Mouse (Mus musculus) CD4-positive, CD25-positive, alpha-beta regulatory T cell, adult 4 months (primary cell): ENCODE data around the gene Oas1d. TPM values are rescaled to one million over a fixed set of nuclear protein-coding genes. Genes with fewer than 3 reads are reported as not detected.
"Not testable (repeated sequence)": the region's sequence is repeated elsewhere in the genome, so short reads cannot be mapped to it uniquely, and the experiment has no call there.

Experiments used
- ATAC-seq: one replicate; pipeline ENCODE4 v1.8.0; 2017
- polyA plus RNA-seq, 2 experiments: library from polyadenylated mRNA; unstranded; fragments of 100-300 nt; shearing (Covaris generic); gene quantifications; one replicate each; pipeline ENCODE4 v1.2.1; 2017

Gene Oas1d
- polyA plus RNA-seq, 2 experiments from 2014 or later = not detected

- peak; percentile 45 for ATAC-seq
These were observed 7.3 kb upstream of the Oas1d start, which contains the start of gene Oas1a for GRCm38 (mm10) chr5:120906791-120907733. Gene Oas1a, minus strand, starts transcription at chr5:120907521.

- ATAC-seq = no peak
These were observed 6.0 kb upstream of the Oas1d start for GRCm38 (mm10) chr5:120908196-120908920.

GRCm38 (mm10) chr5:120919156-120919935 is 5.0 kb downstream of the Oas1d start:
- ATAC-seq = not testable (repeated sequence)

- ATAC-seq = no peak
These were observed 6.0 kb downstream of the Oas1d start for GRCm38 (mm10) chr5:120920296-120920695.

- no peak for ATAC-seq
These were observed 9.6 kb downstream of the Oas1d start for GRCm38 (mm10) chr5:120923969-120924368.

GRCm38 (mm10) chr5:120924520-120924919 is 10.2 kb downstream of the Oas1d start:
- ATAC-seq = not testable (repeated sequence)

- not testable (repeated sequence) for ATAC-seq
These were observed 12.0 kb downstream of the Oas1d start for GRCm38 (mm10) chr5:120926311-120926710.

GRCm38 (mm10) chr5:120927036-120927435 is 12.7 kb downstream of the Oas1d start:
- no peak for ATAC-seq

- ATAC-seq = no peak
These were observed 19.6 kb downstream of the Oas1d start for GRCm38 (mm10) chr5:120933966-120934365.

- no peak for ATAC-seq
These were observed 23.5 kb downstream of the Oas1d start for GRCm38 (mm10) chr5:120937841-120938240.

- no peak for ATAC-seq
These were observed 24.2 kb downstream of the Oas1d start for GRCm38 (mm10) chr5:120938586-120938985.

- no peak for ATAC-seq
These were observed 27.7 kb downstream of the Oas1d start for GRCm38 (mm10) chr5:120942076-120942475.

GRCm38 (mm10) chr5:120952242-120952770 is 38.0 kb downstream of the Oas1d start:
- ATAC-seq = no peak

GRCm38 (mm10) chr5:120953974-120954373 is 39.6 kb downstream of the Oas1d start:
- no peak for ATAC-seq

GRCm38 (mm10) chr5:120961004-120961403 is 46.7 kb downstream of the Oas1d start:
- no peak for ATAC-seq

- no peak for ATAC-seq
These were observed 51.8 kb downstream of the Oas1d start for GRCm38 (mm10) chr5:120966156-120966555.

GRCm38 (mm10) chr5:120966894-120967293 is 52.6 kb downstream of the Oas1d start:
- ATAC-seq = no peak

- ATAC-seq = no peak
These were observed 53.2 kb downstream of the Oas1d start for GRCm38 (mm10) chr5:120967355-120968133.

GRCm38 (mm10) chr5:120968134-120968532 is 53.8 kb downstream of the Oas1d start:
- ATAC-seq = no peak

- ATAC-seq = no peak
These were observed 54.5 kb downstream of the Oas1d start for GRCm38 (mm10) chr5:120968799-120969198.

- no peak for ATAC-seq
These were observed 55.4 kb downstream of the Oas1d start for GRCm38 (mm10) chr5:120969703-120970102.
